Mouse (Mus musculus) adrenal gland, postnatal 14 days (tissue): ENCODE data around the gene Slc44a3. TPM values are rescaled to one million over a fixed set of nuclear protein-coding genes. Genes with fewer than 3 reads are reported as not detected.
"Not testable (repeated sequence)": the region's sequence is repeated elsewhere in the genome, so short reads cannot be mapped to it uniquely, and the experiment has no call there.

Experiments
- DNase-seq: peaks from one replicate; pipeline ENCODE4 v3.0.0; 2021; ENCODE audit warnings: mixed read lengths
- total RNA-seq: library from RNA; stranded (reverse); gene quantifications from 2 replicates; pipeline ENCODE4 v1.2.3, GENCODE M21; 2021

Slc44a3 gene
- total RNA-seq, 1 experiment from 2014 or later, result 14.6 TPM

GRCm38 (mm10) chr3:121552723-121553122 lies 20.5 kb upstream of the Slc44a3 start:
- no peak for DNase-seq

GRCm38 (mm10) chr3:121550370-121550769 lies 18.2 kb upstream of the Slc44a3 start:
- peak; percentile 61 for DNase-seq

DNA sequence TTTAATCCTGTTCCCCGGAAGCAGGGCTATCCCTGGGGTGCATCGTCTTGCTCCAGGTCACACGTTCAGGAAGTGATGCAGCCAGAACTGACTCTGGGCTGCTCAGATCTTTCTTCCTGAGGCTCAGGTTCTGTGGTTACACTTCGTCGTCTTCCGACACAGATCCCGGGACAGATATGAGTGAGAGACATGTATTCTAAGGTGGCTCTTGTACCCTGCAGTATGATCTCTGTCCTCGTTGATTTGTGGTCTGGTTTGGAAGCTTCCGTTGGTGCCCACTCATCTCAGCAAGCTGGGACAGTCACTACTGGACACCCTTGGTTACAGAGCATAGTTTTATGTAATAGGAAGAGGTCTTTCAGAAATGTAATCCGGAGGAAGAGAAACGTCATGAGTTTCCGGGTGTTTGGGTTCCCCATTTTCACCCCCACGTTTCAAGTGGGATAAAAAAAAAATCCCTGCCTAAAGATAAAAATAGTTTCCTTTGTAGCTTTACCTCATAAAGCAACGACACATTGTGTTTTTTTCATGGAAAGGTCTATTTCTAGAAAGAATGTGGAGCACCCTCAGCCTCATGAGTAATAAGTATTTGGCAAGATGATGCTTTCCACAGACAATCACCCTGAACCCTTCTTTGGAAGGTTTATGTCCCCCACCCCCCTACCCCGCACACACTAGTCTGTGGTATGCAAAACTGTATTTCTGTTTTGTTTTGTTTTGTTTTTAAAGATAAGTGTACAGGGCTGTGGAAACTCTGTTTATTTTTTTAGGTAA lies 15.8 kb upstream of the Slc44a3 start:
- no peak for DNase-seq

GRCm38 (mm10) chr3:121540621-121541020 lies 8.4 kb upstream of the Slc44a3 start:
- no peak for DNase-seq

GRCm38 (mm10) chr3:121539871-121540431 lies 7.7 kb upstream of the Slc44a3 start:
- DNase-seq, result peak; percentile 6

DNA sequence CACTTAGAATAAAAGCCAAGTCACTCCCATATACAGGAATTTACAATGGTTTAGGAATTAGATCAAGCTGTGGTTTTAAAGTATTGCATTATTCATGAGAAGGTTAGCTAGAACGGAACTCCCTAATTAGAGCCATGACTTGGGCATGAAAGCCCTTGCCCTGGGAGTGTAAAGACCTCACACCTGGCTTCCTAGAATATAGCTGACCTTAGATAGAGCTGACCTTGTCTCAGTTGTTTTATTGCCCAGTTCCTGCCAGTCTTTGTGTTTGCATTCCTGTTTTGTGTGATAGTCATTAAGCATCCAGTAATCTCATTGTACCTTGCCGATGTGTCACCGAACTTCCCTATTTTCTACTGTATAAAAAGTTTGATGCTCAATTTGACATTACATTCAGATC lies 6.6 kb upstream of the Slc44a3 start:
- DNase-seq, result not testable (repeated sequence)

DNA sequence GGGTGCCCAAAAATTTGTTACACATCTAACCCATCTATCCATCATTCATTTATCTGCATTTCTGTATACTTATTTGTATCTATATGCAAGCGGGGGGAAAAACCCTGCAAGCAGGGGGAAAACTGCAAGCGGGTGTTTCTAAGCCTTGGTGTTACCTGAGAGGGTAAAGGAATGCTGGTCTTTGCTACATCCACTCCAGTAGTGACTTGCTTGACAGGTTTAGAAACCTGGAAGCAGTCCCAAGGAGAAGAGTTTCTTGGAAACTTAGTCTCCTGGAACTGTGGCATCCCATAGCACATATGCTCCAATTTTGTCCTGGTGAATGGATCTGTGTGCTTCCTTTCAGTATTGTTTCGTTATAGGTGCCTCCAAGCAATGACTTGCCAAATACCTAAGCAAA lies 5.8 kb upstream of the Slc44a3 start:
- DNase-seq, result no peak

- no peak for DNase-seq
These were observed 4.6 kb upstream of the Slc44a3 start for GRCm38 (mm10) chr3:121536803-121537202.

DNA sequence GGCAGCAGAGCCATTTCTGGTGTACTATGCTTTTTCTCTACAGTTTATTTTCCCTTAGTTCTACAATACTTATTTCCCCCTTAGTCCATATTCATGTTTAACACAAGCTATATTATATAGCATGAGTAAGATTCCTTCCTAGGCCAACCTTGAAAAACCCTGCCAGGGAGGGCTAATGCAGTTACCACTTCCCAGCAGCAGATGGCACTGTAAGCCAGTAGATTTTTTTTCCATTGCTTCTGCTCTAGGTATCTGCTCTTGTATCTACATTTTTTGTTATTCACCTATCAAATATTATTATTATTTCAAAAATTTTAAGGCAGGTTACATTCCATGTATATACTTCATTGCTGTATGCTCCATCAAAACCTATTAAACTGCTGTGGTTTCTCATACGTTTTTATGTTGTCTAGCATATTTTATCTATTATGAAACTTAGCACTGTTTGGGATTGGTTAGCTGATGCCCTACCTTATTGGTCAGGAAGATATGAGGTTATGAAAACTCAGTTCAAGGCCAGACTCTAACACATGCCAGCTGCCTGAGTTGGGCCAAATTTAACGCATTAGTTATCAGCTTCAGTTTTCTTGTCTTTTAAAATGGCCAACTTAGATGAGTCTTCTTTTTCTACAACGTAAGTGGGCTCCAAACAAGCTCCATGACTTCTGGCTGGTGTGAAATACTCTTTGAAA lies 3.8 kb upstream of the Slc44a3 start:
- DNase-seq, result peak; percentile 54

DNA sequence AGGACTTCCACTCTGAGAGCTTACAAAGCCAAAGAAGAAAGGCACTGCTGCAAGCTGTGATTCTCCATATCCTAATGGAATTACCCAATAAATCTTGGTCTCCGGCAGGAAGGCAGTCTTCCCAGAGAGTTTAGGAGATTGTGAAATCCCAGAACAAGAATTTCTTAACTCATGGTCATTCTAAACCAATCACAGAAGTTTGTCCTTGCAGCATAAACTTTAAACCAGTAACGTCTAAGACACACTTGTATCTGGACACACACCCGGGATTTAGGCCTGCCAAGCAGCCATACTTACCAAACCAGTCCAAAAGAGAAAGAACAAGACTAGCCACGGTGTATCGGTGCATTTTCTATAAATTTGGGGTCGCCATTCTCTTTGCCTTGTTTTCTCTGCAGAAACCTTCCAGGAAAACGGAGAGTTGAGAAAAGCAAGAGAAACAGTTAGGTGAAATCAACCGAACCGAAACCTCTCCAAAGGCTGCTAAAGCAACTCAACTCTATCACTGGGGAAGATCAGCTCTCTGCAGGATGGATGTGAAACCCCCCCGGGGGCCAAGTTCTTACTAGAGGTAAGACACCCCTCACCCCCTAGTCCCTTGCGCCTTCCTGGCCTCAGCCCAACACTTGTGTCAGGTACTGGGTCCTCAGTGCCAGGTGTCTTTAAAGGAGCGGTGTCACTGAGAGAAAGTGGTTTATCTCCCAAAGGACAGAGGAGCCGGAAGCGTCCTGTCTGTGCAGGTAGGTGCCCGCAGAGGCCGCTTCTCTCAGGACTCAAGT lies 645 bp downstream of the Slc44a3 start:
- peak; percentile 73 for DNase-seq

DNA sequence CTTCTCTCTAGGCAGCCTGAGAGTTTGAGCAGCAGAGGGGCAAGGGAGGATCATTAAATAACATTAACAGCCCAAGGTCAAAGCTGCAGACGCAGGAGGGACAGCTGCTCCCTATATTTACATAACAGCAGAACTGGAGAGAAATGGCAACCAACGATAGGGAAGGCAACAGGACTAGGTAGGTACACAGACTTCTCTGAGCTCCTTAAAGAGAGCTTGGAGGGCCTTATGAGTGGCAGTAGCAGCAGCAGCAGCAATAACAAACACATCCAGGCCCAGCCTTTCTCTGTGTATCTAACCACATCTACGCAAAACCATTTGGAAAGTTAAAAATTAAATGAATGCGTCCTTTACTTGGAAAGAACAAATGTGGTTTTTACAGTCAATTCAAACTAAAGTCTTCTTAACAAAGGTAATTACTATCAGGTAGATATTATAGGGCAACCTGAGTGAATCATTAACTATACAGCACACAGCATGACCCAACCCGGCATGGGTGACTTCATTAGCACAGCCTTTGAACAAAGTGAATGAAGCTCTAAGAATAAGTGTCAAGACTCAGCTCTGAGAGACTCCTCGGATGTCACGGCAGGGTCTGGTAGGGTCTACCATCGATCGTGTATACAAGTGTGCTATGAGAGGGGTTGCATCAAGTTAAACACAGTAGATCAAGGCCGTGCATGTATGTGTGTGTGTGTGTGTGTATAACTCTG lies 1.5 kb downstream of the Slc44a3 start:
- DNase-seq, result peak; percentile 17

- DNase-seq, result no peak
These were observed 5.8 kb downstream of the Slc44a3 start for GRCm38 (mm10) chr3:121526096-121527093.

- no peak for DNase-seq
These were observed 10.5 kb downstream of the Slc44a3 start for GRCm38 (mm10) chr3:121521633-121522125.

- DNase-seq, result no peak
These were observed 11.1 kb downstream of the Slc44a3 start for GRCm38 (mm10) chr3:121521123-121521522.

DNA sequence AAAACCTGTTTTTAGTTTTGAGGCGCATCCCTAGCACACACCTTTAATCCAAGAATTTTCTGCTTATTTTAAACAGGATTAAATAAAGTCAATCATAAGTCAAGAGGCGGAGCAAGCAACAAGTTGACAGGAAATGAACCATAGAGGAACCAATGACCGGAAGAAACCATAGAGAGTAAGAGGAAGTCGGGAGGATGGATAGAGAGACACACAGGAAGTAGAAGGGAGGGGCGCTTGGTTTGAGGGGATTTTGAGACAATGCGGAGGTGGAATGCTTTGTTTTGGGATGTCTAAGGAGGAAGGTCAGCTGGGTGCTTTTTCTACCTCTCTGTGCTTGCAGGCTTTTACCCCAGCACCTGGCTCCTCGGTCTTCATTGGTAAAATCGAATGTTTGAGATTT lies 15.2 kb downstream of the Slc44a3 start:
- no peak for DNase-seq

GRCm38 (mm10) chr3:121509141-121509540 lies 23.1 kb downstream of the Slc44a3 start:
- DNase-seq, result no peak

GRCm38 (mm10) chr3:121507678-121508077 lies 24.5 kb downstream of the Slc44a3 start:
- DNase-seq, result no peak

DNA sequence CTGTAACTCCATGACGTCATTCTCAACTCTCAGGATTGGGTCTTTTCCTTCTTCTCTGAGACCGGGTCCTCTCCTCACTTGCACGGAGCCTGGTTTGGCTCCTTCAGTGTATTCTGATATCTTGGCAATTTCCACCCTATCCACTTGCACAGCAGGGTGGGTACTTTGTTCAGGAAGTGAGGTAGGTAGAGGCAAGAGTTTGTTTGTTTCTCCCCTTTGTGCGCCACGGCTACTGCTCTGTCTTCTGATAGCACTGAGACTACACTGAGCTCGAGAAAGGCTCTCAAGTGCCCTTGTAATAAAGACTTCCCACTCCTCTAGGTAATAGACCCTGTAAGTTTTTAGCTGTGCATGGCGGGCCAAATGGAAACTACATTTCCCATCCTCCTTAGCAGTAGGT lies 25.4 kb downstream of the Slc44a3 start:
- DNase-seq, result no peak

- no peak for DNase-seq
These were observed 26.0 kb downstream of the Slc44a3 start for GRCm38 (mm10) chr3:121506175-121506574.

- DNase-seq, result no peak
These were observed 27.2 kb downstream of the Slc44a3 start for GRCm38 (mm10) chr3:121504927-121505487.
